Mouse (Mus musculus): ENCODE data around the gene Cryba4.

The Cryba4 gene

DNA sequence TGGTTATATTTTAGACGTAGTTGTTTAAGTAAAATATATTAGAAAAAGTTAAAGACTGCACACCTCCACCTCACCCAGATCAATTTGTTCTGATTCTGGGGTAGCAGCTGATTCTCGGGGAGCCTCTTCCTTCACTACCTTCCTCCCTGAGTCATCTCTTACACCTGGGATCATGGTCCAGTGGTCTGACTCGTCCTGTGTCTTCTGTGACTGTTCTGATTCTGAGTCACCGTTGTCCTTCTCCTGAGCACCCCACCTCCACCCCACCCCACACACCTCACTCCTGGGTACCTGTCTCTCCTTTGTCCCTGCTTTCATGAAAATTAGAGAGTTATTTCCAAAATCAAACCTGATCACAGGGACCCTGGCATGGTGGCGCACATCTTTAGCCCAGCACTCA, 12.8 kb upstream of the Cryba4 start:
- no peak for DNase-seq

DNA sequence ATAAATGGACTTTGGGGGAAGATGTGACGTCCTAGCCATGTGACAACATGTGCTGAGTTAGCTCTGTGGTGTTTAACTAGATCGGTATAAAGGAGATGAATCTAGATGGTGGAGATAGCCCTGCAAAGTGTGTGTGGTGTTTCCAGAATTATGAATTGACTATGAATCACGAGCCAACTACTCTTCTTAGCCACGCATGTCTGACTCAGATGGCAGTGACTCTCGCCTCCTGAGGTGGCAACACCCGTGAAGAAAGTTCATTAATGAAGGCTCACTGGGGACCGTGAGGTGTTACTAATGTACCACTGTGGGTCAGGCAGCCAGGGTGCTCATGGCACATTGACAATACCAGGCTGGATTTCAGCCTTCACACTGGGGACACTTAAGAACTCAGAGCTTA, 11.8 kb upstream of the Cryba4 start:
- DNase-seq, result no peak

DNA sequence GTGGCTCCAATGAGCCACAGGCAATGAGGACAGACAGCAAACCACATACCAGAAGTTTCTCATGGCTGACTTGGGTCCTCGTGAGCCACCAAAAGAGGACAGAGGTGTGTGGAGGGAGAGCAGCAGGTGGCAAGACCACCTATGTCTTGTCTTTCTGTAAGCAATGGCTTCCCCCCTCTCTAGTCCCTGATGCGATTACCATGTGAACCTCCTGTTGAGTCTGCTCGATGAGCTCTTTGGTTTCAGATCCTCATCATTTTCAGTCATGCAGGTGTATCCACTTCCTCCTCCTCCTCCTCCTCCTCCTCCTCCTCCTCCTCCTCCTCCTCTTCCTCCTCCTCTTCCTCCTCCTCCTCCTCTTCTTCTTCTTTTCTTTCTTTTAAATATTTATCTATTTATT, 8.5 kb upstream of the Cryba4 start:
- DNase-seq, result no peak

DNA sequence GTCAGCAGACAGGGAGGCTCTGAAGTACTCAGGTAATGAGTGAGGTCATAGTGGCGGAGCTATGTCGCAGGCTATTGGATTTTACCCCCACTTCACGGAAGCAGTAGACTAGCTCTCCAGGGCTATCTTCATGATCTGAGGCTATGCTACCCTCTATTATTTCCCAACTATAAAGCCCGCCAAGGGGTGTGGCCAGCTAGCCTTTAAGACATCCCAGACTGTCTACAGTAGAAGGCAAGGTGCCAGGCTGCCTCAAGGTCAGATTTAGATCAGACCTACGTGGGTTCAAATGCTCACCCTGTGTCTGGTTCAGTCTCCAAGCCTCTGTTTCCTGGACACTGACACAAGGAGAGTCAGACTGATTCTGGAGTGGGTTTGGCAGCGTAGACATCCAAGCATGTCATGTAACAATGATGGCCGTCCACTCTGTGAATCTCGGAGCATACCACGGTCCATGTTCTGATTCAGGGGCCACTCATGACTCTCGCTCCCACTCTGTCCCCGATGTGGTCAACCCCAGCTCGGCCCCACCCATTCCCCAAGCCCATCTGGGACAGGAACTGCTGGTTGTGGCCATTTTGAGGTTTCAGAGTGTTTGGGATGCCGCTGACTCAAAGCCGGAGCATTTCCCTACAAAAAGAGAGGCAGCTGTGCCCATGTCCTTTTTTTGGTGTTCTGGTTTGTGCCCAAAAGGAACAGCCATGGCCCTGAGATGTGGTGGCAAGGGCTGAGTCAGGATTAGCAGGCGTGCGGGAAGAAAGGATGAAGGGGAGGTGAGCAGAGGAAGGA, 7.7 kb upstream of the Cryba4 start:
- no peak for DNase-seq

DNA sequence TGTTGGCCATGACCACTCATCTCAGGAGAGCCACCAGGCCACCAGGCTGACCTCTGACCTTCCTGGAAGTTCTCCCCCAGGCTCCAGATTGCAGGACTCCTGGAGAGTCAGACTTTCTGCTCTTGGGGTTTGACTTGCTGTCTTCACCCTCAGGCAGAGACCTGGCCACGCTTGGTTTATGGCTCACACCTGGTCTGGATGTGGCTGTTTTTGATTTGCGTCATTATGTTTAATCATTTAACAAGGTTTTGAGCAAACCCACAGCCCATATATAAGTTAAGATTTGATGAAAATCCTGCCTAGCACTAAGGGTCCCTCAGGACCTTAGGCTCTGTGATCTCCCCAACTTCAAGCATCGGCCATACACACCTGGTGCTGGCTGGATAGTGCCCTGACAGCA, 5.6 kb upstream of the Cryba4 start:
- DNase-seq, result no peak

DNA sequence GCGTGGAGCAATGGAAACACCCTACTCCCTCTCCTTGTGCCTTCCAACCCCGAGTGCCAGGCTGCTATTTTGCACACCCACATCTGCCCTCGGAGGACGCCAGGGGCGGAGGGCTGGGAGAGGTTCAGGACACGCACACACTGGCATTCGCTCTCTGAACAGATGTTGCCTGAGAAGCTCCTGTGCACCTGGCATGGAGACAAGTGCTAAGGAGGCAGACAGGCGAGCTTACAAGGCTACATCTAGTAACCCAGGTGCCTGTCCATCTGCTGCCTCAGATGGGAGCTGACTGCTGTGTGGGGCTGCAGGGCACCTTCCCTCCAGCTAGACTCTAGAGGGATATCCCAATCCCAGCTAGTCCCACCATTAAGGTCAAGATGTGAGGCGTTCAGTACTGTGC, 4.1 kb upstream of the Cryba4 start:
- DNase-seq, result no peak

DNA sequence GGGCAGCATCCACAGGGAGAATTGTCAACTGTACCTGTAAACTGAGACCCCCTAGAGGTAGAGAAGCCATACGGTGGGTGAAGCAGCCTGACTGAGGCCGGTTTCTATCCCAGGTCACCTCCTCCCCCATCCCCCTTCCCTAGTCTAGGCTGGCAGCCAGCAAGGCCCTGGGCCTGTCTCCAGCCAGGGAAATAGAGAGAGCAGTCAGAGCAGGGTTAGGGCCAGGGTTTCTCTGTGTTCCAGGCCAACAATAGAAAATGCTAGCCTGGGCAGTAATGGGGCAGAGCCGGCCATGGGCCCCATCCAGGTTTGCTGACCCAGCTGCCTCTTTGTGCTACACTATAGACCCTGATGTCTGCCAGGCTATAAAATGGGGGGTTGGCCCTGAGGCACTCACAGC, 3.1 kb upstream of the Cryba4 start, which contains the start of gene Crybb1:
Gene Crybb1 (plus strand): TSS at position 390 of the 400 bp plus-strand sequence.
- DNase-seq, result no peak

DNA sequence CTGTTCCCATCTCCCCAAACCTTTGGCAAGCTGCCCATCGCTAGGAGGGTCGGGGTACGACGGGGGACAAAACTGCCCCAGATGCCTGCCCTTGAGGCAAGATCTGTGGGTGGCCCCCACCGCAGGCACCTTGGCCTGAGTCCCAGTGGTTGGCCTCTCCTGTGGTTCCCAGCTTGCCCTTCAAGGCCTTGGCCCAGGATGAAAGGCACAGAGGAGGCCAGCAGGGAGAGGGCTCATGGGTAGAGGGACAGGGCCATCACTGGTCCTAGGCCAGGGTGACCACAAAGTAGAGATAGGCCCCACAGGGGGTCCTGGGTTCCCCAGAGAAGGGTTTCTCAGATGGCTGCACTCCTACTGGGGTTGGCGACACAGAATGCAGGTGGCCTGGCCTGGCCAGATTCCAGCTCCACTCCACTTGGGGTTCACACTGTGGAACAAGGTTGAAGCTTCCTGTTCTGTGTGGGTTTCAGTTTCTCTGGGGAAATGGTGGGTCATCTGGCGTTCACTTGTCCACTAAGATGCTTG, 2.0 kb upstream of the Cryba4 start:
- no peak for DNase-seq

DNA sequence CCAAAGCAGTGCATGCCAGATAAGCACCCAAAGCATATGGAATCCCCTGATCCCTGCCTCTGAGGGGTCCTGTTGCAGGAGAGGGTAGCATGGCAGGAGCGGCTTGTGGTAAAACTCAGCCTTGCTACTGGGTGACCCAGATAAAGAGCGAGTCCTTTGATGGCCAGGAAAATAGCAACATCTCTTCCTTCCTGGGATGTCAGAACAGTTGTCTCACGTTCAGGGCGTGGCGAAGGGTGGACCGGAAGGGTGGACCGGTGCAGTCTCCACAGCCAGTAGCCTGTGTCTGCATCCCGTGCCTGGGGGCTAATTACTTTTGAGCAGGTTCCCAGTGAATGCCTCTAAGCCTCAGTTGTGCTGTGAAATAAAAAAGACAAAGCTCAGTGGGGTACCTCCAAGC, 851 bp upstream of the Cryba4 start:
- peak in 1 of 2 experiments; percentile 14 for DNase-seq

DNA sequence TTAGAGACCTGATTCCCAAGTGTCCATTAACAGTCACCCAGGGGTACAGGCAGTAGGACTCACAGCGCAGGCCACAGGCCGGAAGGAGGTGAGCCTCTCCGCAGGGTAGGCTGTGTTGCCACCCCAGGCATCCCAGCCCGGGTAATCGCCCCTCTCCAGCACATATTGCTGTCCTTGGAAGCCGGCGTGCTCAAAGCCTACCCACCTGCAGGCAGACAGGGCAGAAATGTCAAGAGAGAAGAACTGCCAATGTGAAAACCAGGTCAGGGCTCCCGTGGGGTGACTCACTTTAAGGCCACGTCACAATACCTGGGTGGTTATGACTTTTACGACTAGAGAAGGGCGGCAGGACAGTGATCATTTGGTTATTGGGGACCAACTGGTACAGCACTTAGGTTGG, 3.2 kb downstream of the Cryba4 start:
- no peak for DNase-seq

DNA sequence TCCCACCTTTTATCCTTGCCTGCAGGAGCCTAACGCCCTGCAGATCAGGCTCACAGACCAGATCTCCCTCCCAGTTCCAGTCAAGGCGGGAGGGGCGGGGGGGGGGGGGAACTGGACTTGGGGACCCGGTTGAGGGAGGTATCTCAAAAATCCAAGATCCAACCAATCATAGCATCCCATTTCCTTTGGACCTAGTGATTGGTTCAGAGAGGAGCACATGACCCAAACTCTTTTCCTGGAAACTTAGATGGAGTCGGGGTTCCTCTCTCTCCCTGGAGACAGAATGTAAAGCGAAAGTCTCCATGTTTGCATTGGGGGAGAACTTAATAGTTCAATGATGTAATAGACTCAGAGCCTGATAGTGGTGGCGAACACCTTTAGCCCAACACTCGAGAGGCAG, 4.9 kb downstream of the Cryba4 start:
- DNase-seq, result no peak

DNA sequence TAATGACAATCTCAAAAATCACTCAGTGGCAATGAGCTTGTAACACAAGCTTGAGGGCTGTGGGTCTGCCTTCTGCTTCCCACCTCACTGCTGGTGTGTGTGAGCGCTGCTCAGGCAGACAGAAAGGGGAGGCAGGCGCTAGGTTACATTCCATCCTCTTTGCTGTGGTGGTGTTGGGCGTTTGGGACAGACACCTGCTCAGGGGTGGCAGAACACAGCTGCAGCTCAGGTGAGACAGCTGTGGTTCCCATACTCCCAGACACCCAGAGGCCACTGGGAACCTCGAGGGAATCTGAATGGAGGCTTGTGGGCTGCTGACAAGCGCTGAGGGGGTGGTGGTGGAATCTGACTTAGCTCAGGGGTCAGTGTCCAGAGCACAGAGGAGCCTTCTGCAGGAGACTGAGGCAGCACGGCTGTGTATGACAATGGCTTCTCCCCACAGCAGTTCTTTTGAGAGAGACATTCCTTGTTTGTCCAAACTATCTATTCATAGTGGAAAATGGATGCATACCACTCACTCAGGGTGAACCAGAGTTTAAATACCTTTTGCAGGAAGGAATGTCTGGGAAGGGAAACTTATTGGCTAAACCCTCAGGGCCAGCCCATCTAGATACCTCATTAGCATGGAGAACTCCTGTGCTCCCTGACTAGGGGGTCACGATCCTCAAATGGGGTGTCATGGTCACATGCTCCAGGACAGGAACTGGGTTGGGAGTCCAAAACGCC, 7.3 kb downstream of the Cryba4 start:
- no peak for DNase-seq

DNA sequence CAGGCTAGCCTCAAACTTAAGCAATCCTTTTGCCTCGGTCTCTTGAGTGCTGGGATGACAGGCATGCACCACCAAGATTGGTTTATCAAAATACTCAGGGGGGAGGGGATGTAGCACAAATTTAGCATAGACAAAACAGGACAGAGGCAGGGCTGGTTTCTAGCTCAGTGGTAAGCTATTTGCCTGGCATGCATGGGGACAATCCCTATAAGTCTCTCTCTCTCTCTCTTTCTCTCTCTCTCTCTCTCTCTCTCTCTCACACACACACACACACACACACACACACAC, 8.1 kb downstream of the Cryba4 start:
- DNase-seq, result no peak

DNA sequence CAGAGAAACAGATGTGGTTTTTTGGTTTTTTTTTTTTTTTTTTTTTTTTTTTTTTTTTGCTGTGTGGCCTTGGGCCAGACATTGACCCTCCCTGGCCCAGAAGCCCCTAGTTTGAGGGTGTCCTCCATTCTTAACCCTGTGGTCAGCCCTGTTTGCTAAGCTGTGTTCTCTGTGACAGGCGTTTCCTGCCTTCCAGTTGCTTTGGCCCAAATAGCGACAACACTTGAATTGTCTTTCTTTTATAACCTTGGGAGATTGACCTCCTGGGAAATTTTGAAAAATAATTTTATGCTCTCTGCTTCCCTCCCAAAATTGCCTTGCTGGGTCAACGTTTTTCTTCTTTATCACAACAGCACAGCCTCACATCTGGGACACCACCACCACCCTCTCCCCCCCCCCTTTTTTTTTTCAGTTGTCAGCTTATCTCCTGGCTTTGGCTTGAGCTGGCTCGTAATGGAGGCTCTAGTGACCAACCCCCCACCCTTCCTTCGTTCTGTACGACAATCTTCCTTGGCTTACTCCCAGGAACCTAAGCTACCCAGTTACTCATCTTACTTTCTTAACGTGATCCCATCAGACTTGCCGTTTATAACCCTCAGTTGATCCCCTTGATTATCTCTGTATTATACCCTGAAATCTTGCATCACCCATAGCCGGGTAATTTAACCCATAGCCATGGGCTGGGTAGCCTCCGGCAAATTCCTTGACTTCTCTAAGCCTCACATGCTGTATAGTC, 8.6 kb downstream of the Cryba4 start:
- no peak for DNase-seq

DNA sequence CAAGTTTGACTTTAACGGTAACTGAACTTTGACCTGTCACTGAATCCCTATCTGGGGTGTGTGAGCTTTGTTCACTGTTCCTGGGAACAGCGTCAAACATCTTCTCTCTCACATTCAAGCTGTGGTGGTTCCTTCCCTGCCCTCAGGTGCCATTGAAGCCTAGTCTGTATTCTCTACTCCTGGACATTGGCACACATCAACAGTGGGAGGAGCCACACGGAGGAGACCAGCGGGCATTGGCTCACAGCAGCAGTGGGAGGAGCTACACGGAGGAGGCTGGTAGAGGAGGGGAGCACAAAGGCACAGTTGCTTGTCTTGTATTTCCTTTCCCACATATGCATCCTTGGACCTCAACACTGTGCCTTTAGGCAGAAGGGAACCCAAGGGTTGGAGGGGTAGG, 9.3 kb downstream of the Cryba4 start:
- no peak for DNase-seq

DNA sequence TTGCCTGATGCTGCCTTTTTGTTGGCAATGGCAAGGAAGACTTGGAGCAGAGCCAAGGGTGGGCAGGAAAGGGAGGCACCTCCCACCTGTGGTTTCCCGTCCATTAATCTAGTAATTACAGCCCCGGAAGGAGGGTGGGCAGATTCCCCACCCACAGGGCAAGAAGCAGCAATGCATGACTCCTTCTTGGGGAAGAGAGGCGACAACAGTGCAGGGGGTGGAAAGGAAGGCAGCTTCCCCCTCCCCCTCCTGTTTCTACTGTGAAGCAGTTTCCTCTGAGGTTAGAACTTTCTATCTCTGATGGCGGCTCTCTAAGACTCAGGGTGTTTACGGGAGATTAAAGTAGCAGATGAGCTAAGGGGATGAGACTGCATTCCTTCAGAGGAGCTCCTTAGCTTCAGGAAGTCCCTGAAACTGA, 9.9 kb downstream of the Cryba4 start:
- peak in 1 of 2 experiments; percentile 38 for DNase-seq

DNA sequence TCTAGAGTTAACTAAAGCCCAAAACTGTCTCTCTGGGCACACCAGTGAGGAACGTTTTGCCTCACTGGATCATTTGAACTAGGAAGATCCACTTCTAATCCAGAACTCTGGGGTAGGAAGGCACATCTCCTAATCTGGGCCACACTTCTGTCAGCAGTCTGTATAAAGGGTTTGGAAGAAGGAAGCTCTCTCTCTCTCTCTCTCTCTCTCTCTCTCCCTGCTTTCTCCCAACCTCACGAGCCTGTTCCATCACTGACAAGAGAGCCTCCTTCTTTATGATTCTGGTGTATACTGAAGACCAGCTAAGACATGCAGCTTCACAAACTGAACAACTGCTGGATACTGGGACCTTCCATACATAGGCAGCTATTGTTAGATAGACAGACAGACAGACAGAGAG, 10.5 kb downstream of the Cryba4 start:
- no peak for DNase-seq

DNA sequence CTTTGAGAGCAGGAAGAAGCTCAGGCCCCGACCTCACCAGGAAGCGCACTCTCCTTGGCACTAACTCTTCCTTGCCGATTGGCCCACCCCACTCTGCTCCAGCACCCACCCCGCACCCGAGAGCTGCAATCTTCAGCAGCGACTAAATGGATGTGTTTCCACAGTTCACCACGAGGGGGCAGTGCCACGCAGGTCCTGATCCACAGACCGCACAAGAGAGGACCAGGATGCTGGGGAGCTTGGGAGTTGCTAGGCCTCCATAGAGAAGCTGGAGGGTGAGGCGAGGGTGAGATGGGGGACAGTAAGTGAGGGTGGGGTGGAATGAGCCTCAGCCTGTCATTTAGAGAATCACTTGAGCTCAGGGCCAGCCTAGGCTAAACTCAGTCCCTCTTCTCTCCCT, 11.6 kb downstream of the Cryba4 start:
- peak; percentile 67 to 73 for DNase-seq

DNA sequence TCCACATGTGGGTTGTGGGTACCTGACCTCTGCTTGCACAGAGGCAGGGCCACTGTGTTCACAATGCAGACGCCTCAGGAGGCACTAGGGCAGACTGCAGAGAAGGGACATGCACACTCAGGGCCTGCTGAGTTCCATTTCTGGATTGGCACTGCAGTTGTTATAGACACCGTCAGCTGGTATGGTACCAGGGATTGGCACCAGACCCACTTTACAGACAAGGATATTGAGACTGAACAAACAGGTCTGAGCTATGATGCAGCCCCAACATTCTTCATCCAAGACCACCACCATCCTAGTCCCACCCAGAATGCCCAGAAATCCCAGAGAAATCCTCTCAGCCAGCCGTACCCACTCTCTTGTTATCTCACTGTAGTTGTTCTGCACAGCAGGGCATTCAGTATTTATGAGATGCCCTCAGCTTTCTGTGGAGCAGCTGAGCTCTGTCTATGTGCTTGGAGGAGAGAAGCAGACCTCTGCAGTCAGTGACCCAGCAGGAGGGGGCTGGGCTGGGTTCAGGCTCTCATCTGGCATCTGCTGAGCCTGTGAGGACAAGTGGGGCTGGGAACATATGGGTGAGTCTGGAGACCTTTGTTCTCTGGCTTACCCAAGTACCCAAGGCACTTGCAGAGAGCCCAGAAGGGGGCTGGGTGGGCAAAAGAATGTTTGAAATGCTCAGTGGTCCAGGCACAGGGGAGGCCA, 13.4 kb downstream of the Cryba4 start:
- DNase-seq, result no peak

DNA sequence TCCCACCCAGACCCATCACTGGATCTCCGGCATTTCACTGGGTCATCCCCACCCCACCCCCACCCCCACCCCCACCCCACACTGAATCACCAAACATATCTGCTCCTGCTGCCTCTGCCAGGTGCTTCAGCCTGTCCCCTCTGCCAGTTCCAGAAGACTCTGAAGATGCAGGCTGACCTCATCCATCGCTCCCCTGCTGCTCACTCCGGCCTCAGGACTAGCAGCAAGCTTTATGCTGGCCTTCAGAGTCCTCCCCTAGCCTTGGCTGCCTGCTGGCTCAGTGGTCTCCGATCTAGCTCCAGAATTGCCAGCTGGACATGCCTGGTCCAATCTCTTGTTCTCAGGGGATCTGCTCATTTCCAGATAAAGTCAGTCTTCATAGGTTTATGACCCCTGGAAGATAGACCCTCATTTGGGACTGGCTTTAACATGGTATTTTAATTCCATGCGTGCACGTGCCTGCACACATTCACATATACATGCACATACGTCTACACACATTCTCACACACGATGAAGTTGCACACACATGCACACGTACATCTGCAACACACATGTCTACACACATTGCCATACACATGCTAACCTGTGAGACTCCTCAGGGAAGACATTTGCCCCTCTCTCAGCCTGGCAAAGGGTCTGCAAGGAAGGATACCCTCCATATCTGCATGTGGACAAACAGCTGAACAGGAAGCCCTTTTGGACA, 14.3 kb downstream of the Cryba4 start:
- DNase-seq, result no peak

DNA sequence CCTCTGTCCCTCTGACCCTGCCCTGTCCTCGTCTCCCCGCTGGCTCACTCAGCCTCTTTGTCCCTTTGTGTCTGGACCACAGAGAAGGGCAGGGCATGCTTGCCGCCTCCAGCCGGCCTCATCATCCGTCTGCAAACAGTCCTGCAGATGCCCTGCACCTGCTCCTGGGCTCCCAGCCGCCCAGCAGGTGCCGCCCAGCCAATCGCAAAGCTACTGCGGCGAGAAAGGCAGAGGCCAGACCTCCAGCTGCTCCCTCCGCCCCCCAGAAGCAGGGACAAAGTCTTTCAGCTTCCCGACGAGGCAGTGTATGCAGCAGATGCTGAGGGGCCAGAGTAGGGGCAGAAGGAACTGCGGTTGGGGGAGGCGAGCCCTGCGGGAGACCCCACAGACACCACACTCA, 14.9 kb downstream of the Cryba4 start:
- peak in 1 of 2 experiments; percentile 21 for DNase-seq

DNA sequence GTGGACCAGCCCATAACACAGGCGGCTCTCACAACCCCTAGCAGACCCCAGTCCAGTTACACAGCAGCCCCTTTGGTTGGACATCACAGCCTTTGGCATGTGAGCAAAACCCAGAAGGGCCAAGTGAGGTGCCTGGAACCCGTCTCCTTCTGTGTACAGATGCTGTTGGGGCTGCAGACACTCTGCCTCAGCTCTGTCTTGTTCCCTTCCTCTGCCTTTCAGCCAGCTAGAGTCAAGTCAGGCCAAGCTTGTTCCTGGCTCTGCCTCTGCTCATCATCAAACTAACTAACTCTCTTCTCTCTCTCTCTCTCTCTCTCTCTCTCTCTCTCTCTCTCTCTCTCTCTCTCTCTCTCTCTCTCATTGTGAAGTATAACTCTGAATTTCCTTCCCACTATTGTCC, 15.7 kb downstream of the Cryba4 start:
- DNase-seq, result no peak

All from thymus, adult 18-20 months (tissue).